Mouse (Mus musculus) forebrain, embryonic 12.5 days (tissue): ENCODE results near the gene Tbccd1. TPM values are rescaled to one million over a fixed set of nuclear protein-coding genes. Genes with fewer than 3 reads are reported as not detected.

ENCODE experiments used
- ATAC-seq: fragments of 200-750 bp; cut with Nextera tagmentation; 2 replicates; pipeline ENCODE4 v1.8.0; 2017; ENCODE audit warnings: moderate TSS enrichment; ENCODE audit not compliant: low FRiP score
- H3K27ac ChIP-seq: fragments of 300-500 bp; sonication (generic); 2 replicates; pipeline ENCODE4 v1.5.1; 2016; ENCODE audit warnings: mild to moderate bottlenecking
- H3K27me3 ChIP-seq: fragments of 300-500 bp; sonication (generic); 2 replicates; pipeline ENCODE4 v1.6.1; 2016; ENCODE audit warnings: mild to moderate bottlenecking
- H3K36me3 ChIP-seq: fragments of 300-500 bp; sonication (generic); replicated peaks from 2 replicates; pipeline ENCODE4 v1.6.1; 2016; ENCODE audit warnings: mild to moderate bottlenecking
- H3K4me1 ChIP-seq: fragments of 300-500 bp; sonication (generic); 2 replicates; pipeline ENCODE4 v1.6.1; 2016
- H3K4me2 ChIP-seq: fragments of 300-500 bp; sonication (generic); 2 replicates; pipeline ENCODE4 v1.6.1; 2016; ENCODE audit warnings: mild to moderate bottlenecking, moderate library complexity
- H3K4me3 ChIP-seq: fragments of 300-500 bp; sonication (generic); replicated peaks from 2 replicates; pipeline ENCODE4 v1.5.1; 2016; ENCODE audit warnings: mild to moderate bottlenecking
- H3K9ac ChIP-seq: fragments of 300-500 bp; sonication (generic); 2 replicates; pipeline ENCODE4 v1.6.1; 2016; ENCODE audit warnings: mild to moderate bottlenecking
- H3K9me3 ChIP-seq: fragments of 300-500 bp; sonication (generic); 2 replicates; pipeline ENCODE4 v1.6.1; 2016
- WGBS: fragments of 180-500 bp; shearing (Covaris S2); methylation state at CpG from one replicate; pipeline ENCODE4 v1.1.7; 2016; 5-methylcytosine and 5-hydroxymethylcytosine counted together
- polyA plus RNA-seq: library from polyadenylated mRNA; unstranded; fragments of >200 nt; fragmentation: Nextera tagmentation; extraction: Ambion mirVana; gene quantifications from 2 replicates; pipeline ENCODE4 v1.2.1, GENCODE M21; 2016

The Tbccd1 gene
- polyA plus RNA-seq, 1 experiment from 2014 or later = 30.8 TPM

DNA sequence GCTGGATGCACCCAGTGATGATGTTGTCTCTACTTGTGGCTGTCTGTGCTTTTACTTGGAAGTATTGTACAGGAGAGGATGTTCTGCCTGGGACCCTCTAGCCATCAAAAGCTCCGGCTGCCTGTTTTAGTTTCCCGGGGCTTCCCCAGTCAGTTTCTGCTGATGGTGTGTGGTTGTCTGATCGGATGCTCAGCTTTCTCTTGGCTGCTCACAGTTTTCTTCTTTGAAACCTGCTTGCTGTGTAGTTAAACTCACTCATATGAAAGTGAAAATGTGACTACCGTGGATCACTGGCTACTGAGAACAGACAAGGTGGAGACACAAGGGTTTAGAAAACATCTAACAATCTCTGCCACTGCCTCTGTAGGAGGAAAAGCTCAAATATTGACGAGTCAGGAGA lies 26.0 kb upstream of the Tbccd1 start:
- 83% methylated on average over 5 of the region's 5 CpGs for WGBS
- ATAC-seq = no peak
- Histone ChIP-seq H3K9ac (no peak overlapping the region), H3K4me2 (no peak overlapping the region), H3K4me3 (no peak overlapping the region), H3K36me3 (no peaks in the 10 kb centered on the region), H3K27me3 (0 out of 2 replicates have a peak, but pooled peaks cover 4% of the 10 kb centered on the region), H3K27ac (no peak overlapping the region), H3K9me3 (no peaks in the 10 kb centered on the region), H3K4me1 (peaks cover 14% of the 10 kb centered on the region)

DNA sequence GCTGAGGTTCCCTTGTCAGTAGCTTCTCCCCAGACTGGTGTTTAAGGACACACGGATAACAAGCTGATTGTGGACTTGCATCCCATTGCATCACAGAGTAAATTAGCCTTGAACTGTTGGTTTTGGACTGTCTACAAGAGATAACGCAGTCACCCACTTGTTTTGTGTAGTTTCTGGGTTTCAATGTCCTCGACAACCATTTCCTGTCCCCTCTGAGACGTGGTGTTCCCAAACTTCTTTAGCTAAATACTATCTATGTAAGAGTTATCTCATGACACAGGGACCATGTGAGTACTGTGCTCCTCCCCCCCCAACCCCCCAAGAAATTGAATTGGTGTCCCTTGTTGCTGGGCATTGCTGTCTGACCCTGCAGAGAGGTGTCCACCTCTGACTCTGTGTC lies 24.0 kb upstream of the Tbccd1 start:
- no peak for ATAC-seq
- Histone ChIP-seq H3K9me3 (no peaks in the 10 kb centered on the region), H3K36me3 (no peaks in the 10 kb centered on the region), H3K9ac (no peak overlapping the region), H3K4me2 (no peak overlapping the region), H3K27ac (no peak overlapping the region), H3K27me3 (0 out of 2 replicates have a peak, but pooled peaks cover 4% of the 10 kb centered on the region), H3K4me1 (peaks cover 13% of the 10 kb centered on the region), H3K4me3 (no peak overlapping the region)
- 69% methylated on average over 4 of the region's 4 CpGs for WGBS

DNA sequence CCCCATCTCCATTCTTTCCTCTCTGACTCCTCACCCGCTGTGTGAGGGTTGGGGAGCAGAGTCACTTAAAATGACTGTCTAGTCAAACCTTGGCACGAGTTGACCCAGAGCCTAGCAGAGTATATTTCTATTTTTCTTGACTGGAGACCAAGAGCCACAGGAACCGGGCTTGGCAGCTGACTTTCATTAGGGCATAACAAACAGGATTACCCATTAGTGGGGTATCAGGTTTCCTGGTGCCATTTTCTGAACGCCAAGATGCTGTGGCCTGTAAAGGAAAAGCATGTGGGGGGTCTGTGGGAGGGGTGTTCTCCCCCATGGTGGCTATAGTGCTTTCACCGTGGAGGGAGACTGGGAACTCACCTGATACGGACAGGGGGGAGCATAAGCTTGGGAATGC lies 23.4 kb upstream of the Tbccd1 start:
- Histone ChIP-seq H3K27ac (no peak overlapping the region), H3K36me3 (no peaks in the 10 kb centered on the region), H3K4me2 (no peak overlapping the region), H3K4me3 (no peak overlapping the region), H3K4me1 (peaks cover 12% of the 10 kb centered on the region), H3K9ac (no peak overlapping the region), H3K27me3 (0 out of 2 replicates have a peak, but pooled peaks cover 4% of the 10 kb centered on the region), H3K9me3 (no peaks in the 10 kb centered on the region)
- WGBS = 2% methylated on average over 6 of the region's 6 CpGs
- no peak for ATAC-seq

GRCm38 (mm10) chr16:22879945-22880595 lies 22.6 kb upstream of the Tbccd1 start:
- 63% methylated on average over 7 of the region's 7 CpGs for WGBS
- Histone ChIP-seq H3K4me3 (no peak overlapping the region), H3K9ac (no peak overlapping the region), H3K4me2 (no peak overlapping the region), H3K27me3 (0 out of 2 replicates have a peak, but pooled peaks cover 4% of the 10 kb centered on the region), H3K9me3 (no peaks in the 10 kb centered on the region), H3K4me1 (peaks cover 12% of the 10 kb centered on the region), H3K36me3 (no peaks in the 10 kb centered on the region), H3K27ac (no peak overlapping the region)
- no peak for ATAC-seq

GRCm38 (mm10) chr16:22878716-22879115 lies 21.2 kb upstream of the Tbccd1 start:
- Histone ChIP-seq H3K4me2 (no peak overlapping the region), H3K27ac (no peak overlapping the region), H3K4me1 (peaks cover 12% of the 10 kb centered on the region), H3K4me3 (no peak overlapping the region), H3K9me3 (no peaks in the 10 kb centered on the region), H3K27me3 (0 out of 2 replicates have a peak, but pooled peaks cover 4% of the 10 kb centered on the region), H3K36me3 (no peaks in the 10 kb centered on the region), H3K9ac (no peak overlapping the region)
- WGBS = 79% methylated on average over 7 of the region's 7 CpGs
- no peak for ATAC-seq

DNA sequence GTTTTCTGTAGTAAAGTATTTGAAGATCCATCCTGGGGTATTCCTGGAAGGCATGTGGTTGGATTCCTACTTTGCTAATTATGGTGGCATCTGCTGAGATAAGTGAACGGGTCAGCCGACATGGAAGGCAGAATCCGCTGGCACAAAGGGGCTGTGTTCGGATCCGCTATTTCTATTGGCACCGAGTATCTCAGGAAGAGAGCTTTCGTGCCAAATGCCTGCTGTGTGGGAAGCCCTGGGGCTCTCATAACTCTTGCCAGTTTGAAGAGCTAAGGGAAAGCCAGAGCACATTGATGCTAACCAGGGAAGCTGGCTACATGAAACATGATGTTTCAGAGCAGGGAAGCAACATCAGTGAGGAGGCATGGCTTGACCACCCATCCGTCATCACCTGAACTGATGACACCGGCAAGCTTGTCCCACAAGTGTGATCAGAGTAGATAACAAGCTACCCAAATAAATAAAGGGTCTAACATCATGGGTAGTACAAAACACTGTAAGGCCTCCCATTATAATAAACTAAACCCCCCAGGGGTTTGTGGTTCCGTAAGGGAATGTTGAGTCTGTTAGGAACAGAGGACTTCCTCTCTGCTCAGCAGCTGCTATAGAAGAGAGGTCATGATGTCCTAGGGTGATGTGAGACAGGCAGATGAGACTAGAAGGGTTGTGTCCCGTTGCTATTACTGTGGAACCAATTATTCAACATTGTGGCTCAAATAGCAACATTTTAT lies 20.4 kb upstream of the Tbccd1 start:
- peaks cover 8% of the 10 kb centered on the region for H3K36me3 ChIP-seq
- ATAC-seq = no peak
- H3K4me2 ChIP-seq = no peak overlapping the region
- no peak overlapping the region for H3K9ac ChIP-seq
- 0 out of 2 replicates have a peak, but pooled peaks cover 4% of the 10 kb centered on the region for H3K27me3 ChIP-seq
- no peak overlapping the region for H3K4me3 ChIP-seq
- no peak overlapping the region for H3K27ac ChIP-seq
- no peaks in the 10 kb centered on the region for H3K9me3 ChIP-seq
- 89% methylated on average over 11 of the region's 11 CpGs for WGBS
- peaks cover 12% of the 10 kb centered on the region for H3K4me1 ChIP-seq

DNA sequence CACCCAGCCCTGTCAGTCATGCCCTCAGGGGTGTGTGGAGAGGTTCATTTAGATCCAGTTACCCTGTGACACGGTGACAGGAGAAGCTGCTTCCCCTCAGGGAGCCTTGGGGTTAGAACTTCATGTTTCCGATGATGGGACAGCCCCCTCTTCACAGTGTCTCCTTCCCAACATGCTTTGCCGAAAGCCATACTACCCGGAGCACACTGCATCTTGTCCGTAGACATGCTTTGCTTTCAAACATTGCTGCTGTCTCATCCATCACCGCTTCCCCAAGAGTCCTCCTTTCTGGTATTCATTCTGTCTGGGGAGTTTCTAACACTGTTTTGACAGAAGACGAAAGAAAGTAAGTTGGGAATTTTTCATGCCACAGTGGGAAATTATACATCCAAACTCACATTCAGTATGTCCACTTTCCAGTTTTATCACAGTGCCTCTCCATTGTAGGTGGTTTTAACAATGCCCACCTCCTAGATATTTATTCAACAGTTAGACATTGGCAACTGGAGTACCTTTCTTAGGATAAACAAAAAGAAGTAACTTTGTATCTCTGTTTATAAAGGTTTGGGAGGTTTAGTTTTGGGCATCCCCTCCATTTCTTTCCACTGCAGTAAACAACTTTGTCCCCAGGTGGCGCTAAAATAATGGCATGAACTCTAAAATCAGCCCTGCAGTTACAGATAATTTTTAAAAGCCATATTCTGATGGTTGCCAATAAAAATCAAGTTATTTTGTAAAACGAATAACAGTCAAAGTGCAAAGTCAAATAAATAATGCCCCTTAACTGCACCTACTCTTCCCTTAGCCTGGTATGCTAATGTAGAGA lies 19.0 kb upstream of the Tbccd1 start:
- Histone ChIP-seq H3K27ac (no peak overlapping the region), H3K9ac (no peak overlapping the region)

DNA sequence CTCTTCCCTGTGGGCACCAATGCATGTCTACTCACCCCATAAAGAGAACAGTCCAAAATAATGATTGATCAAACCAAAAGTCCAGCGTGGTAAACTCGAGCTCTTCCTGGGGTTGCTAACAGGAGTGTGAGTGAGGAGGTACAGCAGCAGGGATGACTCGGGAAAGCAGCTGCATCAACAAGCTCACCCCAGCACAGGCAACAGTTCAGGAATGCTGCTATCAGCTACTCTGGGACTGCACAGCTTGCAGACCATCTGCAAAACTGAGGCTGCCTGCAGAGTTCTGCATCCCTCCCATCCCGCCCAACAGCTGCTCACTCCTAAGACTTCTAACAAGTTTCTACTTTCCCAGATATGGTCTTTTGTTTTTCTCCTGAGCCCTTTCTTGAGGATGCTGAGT lies 15.9 kb upstream of the Tbccd1 start:
- no peak overlapping the region for H3K4me2 ChIP-seq
- no peaks in the 10 kb centered on the region for H3K4me1 ChIP-seq
- no peaks in the 10 kb centered on the region for H3K27me3 ChIP-seq
- no peaks in the 10 kb centered on the region for H3K9me3 ChIP-seq
- no peak overlapping the region for H3K27ac ChIP-seq
- peaks cover 52% of the 10 kb centered on the region for H3K36me3 ChIP-seq
- WGBS = 72% methylated on average over 4 of the region's 4 CpGs
- H3K9ac ChIP-seq = no peak overlapping the region
- no peak for ATAC-seq
- no peak overlapping the region for H3K4me3 ChIP-seq

More for the DNA sequence above, 19.0 kb upstream of the Tbccd1 start:
- H3K4me3 ChIP-seq = no peak overlapping the region
- peaks cover 12% of the 10 kb centered on the region for H3K4me1 ChIP-seq
- 0 out of 2 replicates have a peak, but pooled peaks cover 4% of the 10 kb centered on the region for H3K27me3 ChIP-seq
- ATAC-seq = no peak
- H3K9me3 ChIP-seq = no peaks in the 10 kb centered on the region
- WGBS = 54% methylated on average over 9 of the region's 9 CpGs
- H3K4me2 ChIP-seq = no peak overlapping the region
- H3K36me3 ChIP-seq = peaks cover 22% of the 10 kb centered on the region

DNA sequence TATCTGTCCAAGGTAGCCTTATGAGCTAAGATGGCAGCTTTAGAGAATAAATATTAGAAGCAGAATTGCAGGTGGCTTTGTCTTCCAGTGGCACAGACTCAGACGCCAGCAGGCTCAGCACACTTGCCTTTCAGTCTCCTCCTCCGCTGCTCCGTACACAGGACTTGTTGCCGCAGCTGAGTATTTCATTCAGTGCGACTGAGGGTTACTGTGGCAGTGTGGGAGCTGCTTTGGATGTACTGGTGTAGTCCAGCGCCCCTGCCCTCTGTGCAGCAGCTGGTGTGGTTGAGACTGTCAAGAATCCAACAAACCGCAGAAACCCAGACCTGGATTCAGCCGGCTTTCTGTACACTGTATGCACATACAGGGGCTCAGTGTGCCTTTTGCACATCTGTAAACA lies 14.9 kb upstream of the Tbccd1 start:
- H3K9ac ChIP-seq = no peak overlapping the region
- WGBS = 96% methylated on average over 8 of the region's 8 CpGs
- no peak overlapping the region for H3K27ac ChIP-seq
- H3K27me3 ChIP-seq = no peaks in the 10 kb centered on the region
- ATAC-seq = no peak
- H3K9me3 ChIP-seq = no peaks in the 10 kb centered on the region
- no peaks in the 10 kb centered on the region for H3K4me1 ChIP-seq
- no peak overlapping the region for H3K4me3 ChIP-seq
- no peak overlapping the region for H3K4me2 ChIP-seq
- peaks cover 61% of the 10 kb centered on the region for H3K36me3 ChIP-seq

DNA sequence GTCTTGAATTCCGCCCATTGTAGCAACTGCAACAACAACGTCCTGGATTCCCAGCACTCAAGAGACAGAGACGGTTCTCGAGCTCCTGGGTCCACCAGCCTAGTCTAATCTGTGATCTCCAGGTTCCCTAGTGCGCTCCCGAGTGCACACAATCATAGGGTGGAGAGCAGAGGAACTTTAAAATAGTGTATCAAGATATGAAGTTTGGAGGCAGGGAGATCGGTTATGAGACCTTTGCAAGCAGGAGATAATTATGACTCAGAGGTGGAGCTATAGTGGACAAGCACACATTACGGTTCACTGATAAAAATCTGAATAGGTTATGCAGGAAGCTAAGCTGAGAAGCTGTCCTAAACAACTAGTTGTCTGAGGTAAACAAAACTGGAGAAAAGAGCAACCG lies 696 bp downstream of the Tbccd1 start:
- 20% methylated on average over 9 of the region's 9 CpGs for WGBS
- H3K9me3 ChIP-seq = no peaks in the 10 kb centered on the region
- H3K9ac ChIP-seq = peak overlapping the region; percentile 61
- H3K4me2 ChIP-seq = peak overlapping the region; percentile 85
- ATAC-seq = no peak
- H3K4me1 ChIP-seq = peaks cover 15% of the 10 kb centered on the region
- peak overlapping the region; percentile 96 for H3K4me3 ChIP-seq
- no peaks in the 10 kb centered on the region for H3K27me3 ChIP-seq
- H3K36me3 ChIP-seq = peaks cover 9% of the 10 kb centered on the region; the same call in 1 of the 2 replicates
- no peak overlapping the region for H3K27ac ChIP-seq

GRCm38 (mm10) chr16:22852709-22853108 lies 4.8 kb downstream of the Tbccd1 start:
- no peak overlapping the region for H3K9ac ChIP-seq
- H3K27ac ChIP-seq = no peak overlapping the region

GRCm38 (mm10) chr16:22848331-22848730 lies 9.1 kb downstream of the Tbccd1 start:
- H3K9ac ChIP-seq = no peak overlapping the region
- no peaks in the 10 kb centered on the region for H3K9me3 ChIP-seq
- H3K4me2 ChIP-seq = no peak overlapping the region
- 81% methylated on average over 1 of the region's 1 CpGs for WGBS
- no peak for ATAC-seq
- peaks cover 11% of the 10 kb centered on the region; the same call in 1 of the 2 replicates for H3K4me1 ChIP-seq
- no peak overlapping the region for H3K27ac ChIP-seq
- no peaks in the 10 kb centered on the region for H3K27me3 ChIP-seq
- no peaks in the 10 kb centered on the region for H3K36me3 ChIP-seq
- no peak overlapping the region for H3K4me3 ChIP-seq

More at GRCm38 (mm10) chr16:22852709-22853108, 4.8 kb downstream of the Tbccd1 start:
- no peaks in the 10 kb centered on the region for H3K9me3 ChIP-seq
- WGBS = 94% methylated on average over 4 of the region's 4 CpGs
- H3K4me2 ChIP-seq = no peak overlapping the region
- H3K27me3 ChIP-seq = no peaks in the 10 kb centered on the region
- no peak for ATAC-seq
- H3K4me1 ChIP-seq = peaks cover 6% of the 10 kb centered on the region
- H3K4me3 ChIP-seq = no peak overlapping the region
- H3K36me3 ChIP-seq = peaks cover 9% of the 10 kb centered on the region; the same call in 1 of the 2 replicates
